Mouse (Mus musculus): ENCODE results near the gene Armc12. TPM values are rescaled to one million over a fixed set of nuclear protein-coding genes. Genes with fewer than 3 reads are reported as not detected.

Armc12 gene
- not detected for polyA plus RNA-seq (2014; fragmentation: Illumina TruSeq; extraction: RNeasy Lipid Tissue Mini Kit (QIAGEN cat#74804))

DNA sequence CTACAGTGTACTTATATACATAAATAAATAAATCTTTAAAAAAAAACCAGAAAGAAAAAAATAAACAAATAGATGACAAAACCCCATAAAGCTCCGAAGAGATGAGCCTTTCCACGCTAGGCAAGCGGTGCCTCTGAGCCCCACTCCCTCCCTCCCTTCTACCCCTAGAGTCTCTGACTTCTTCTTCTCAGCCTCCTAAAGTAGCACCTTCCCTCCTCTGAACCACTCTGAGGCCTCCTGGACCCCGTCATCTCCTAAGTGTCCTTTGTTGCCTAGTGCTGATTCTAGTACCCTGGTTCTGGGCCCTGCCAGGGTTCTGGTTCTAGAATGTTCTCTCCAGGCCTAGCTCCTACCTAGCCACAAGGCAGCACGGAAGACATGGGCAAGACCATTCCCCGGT is at the start of gene Armc12:
Armc12 (plus strand) TSS at position 301 of the 400 bp plus-strand sequence.

DNA sequence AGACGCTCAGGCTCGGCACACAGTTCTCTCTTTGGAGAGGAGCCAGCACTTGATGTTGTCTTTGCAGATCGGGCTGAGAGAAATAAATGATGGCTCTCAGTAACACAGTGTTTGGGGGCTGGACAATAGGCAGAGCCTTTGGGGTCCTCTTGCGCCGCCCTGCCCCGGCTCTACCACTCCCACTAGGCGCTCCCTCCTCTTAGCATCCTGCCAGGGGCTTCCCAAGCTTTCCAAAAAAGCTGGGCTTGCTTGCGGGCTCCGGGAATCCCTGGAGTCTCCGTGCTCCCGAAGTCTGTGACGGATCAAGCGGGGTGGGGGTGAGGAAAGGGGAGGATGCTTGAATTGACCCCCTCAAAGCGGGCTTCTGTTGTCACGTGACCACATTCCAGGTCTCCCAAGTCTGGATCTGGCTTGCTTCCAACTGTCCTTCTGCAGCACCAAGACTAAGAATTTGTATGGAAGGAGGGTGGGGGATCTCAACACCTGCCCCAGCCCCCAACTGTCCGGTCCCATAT is 13.1 kb upstream of the Armc12 start, which contains the start of gene Fkbp5:
Fkbp5 (minus strand) TSS at position 87 of the 515 bp plus-strand sequence.

DNA sequence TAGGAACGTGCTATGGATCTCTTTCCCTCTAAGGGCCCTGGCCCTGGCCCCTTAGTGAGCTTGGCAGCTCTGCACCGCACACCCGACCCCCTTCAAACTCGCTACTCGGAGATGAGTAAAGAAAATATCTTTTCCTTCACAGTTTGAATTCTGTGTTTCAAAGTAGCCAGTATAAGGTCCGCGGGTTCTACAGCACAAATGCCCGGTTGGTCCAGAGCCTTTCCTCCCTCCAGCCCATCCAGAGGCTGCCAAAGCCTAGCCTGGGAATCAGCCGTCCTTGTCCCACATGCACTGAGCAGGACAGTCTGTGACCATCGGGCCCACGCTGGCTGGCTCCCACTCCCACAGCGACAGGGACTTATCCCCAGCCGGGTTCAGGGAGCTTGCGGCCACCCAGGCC is 18.5 kb downstream of the Armc12 start, which contains the start of gene Clpsl2:
Clpsl2 (plus strand) TSS at position 301 of the 400 bp plus-strand sequence.

DNA sequence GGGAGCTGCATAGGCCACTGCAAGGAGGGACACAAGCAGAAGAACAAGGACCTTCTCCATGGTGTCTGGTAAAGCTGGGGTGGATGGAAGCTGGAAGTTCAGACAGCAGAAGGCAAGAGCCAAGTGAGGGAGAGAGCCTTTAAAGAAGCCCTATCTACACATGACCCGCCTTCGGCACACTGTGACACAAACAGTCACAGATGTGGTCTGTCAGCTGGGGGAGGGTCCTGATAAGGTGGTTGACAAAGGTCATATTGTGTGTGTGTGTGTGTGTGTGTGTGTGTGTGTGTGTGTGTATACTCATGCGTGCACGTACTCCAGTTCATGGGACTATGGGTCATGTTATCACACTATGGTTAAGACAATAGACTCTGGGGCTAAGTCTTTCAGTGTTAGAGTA is 30.0 kb downstream of the Armc12 start, which contains the start of gene Clps:
Clps (minus strand) TSS at position 169 of the 400 bp plus-strand sequence.

DNA sequence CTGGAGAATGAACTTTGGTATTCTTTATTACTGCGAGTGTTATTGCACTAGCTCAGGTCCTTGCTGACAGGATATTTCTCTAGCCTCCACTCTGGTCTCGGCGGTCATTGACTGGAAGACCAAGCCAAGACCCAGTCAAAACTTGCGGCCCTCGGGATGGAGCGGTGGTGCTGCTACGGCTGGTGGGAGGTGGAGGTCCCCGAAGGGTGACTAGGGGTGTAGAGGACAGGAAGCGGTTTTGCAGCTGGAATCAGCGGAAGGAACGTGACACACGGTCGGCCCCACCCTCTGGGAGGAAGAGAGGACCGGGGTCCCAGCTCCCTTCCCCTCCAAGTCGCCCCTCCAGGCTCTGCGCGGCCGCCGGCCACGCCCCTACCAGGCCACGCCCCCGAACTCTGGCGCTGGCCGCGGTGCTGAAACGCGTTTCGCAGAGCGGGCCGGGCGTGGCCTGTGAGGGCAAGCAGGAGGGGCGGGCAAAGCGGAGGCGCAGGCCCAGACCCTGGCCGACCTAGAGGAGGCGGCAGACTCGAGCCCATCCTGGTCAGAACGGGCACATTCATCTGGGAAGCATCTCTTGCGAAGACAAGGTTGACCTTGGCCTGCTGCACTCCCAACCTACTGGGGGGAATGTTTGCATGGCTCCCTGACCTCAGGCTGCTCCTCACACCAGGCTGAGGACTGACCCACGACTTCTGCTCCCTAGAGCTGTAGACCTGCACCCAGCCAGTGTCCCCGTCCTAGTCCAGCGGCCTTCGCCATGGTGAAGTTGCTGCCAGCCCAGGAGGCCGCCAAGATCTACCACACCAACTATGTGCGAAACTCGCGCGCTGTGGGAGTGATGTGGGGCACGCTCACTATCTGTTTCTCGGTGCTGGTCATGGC is 44.9 kb downstream of the Armc12 start, which contains the start of gene Lhfpl5:
Lhfpl5 (plus strand) TSS at position 398 of the 882 bp plus-strand sequence.

Other genes starting within 250 kb of the Armc12 start
- gene Fance, start 217.3 kb upstream of the Armc12 start, polyA plus RNA-seq (2014; fragmentation: Illumina TruSeq; extraction: RNeasy Lipid Tissue Mini Kit (QIAGEN cat#74804)), result not detected
- 174 TPM for gene Rpl10a, start 202.3 kb upstream of the Armc12 start, polyA plus RNA-seq (2014; fragmentation: Illumina TruSeq; extraction: RNeasy Lipid Tissue Mini Kit (QIAGEN cat#74804))
- gene Tead3, start 180.0 kb upstream of the Armc12 start, polyA plus RNA-seq (2014; fragmentation: Illumina TruSeq; extraction: RNeasy Lipid Tissue Mini Kit (QIAGEN cat#74804)), result 0.57 TPM
- not detected for gene Tulp1, start 165.6 kb upstream of the Armc12 start, polyA plus RNA-seq (2014; fragmentation: Illumina TruSeq; extraction: RNeasy Lipid Tissue Mini Kit (QIAGEN cat#74804))
- gene Fkbp5, start 13.3 kb upstream of the Armc12 start, polyA plus RNA-seq (2014; fragmentation: Illumina TruSeq; extraction: RNeasy Lipid Tissue Mini Kit (QIAGEN cat#74804)), result 158 TPM
- gene Clpsl2, start 18.6 kb downstream of the Armc12 start, polyA plus RNA-seq (2014; fragmentation: Illumina TruSeq; extraction: RNeasy Lipid Tissue Mini Kit (QIAGEN cat#74804)), result not detected
- 0.97 TPM for gene Clps, start 30.0 kb downstream of the Armc12 start, polyA plus RNA-seq (2014; fragmentation: Illumina TruSeq; extraction: RNeasy Lipid Tissue Mini Kit (QIAGEN cat#74804))
- gene Lhfpl5, start 44.8 kb downstream of the Armc12 start, polyA plus RNA-seq (2014; fragmentation: Illumina TruSeq; extraction: RNeasy Lipid Tissue Mini Kit (QIAGEN cat#74804)), result not detected
- gene Srpk1, start 91.9 kb downstream of the Armc12 start, polyA plus RNA-seq (2014; fragmentation: Illumina TruSeq; extraction: RNeasy Lipid Tissue Mini Kit (QIAGEN cat#74804)), result 139 TPM
- 0.97 TPM for gene Slc26a8, start 159.4 kb downstream of the Armc12 start, polyA plus RNA-seq (2014; fragmentation: Illumina TruSeq; extraction: RNeasy Lipid Tissue Mini Kit (QIAGEN cat#74804))
- gene Mapk14, start 160.5 kb downstream of the Armc12 start, polyA plus RNA-seq (2014; fragmentation: Illumina TruSeq; extraction: RNeasy Lipid Tissue Mini Kit (QIAGEN cat#74804)), result 42.5 TPM
- gene AC170998.1, start 195.3 kb downstream of the Armc12 start, polyA plus RNA-seq (2014; fragmentation: Illumina TruSeq; extraction: RNeasy Lipid Tissue Mini Kit (QIAGEN cat#74804)), result 1.9 TPM
- gene Mapk13, start 238.5 kb downstream of the Armc12 start, polyA plus RNA-seq (2014; fragmentation: Illumina TruSeq; extraction: RNeasy Lipid Tissue Mini Kit (QIAGEN cat#74804)), result not detected